Mouse (Mus musculus) c-Kit-positive CD71-negative TER-119-negative erythroid progenitor cells, embryonic 14.5 days (primary cell): ENCODE results near the gene Micu1.
"Not testable (repeated sequence)": the region's sequence is repeated elsewhere in the genome, so short reads cannot be mapped to it uniquely, and the experiment has no call there.

Experiments used
- DNase-seq: peaks from one replicate; pipeline ENCODE4 v3.0.0-alpha.2; 2013; ENCODE audit warnings: low read depth

The Micu1 gene

DNA sequence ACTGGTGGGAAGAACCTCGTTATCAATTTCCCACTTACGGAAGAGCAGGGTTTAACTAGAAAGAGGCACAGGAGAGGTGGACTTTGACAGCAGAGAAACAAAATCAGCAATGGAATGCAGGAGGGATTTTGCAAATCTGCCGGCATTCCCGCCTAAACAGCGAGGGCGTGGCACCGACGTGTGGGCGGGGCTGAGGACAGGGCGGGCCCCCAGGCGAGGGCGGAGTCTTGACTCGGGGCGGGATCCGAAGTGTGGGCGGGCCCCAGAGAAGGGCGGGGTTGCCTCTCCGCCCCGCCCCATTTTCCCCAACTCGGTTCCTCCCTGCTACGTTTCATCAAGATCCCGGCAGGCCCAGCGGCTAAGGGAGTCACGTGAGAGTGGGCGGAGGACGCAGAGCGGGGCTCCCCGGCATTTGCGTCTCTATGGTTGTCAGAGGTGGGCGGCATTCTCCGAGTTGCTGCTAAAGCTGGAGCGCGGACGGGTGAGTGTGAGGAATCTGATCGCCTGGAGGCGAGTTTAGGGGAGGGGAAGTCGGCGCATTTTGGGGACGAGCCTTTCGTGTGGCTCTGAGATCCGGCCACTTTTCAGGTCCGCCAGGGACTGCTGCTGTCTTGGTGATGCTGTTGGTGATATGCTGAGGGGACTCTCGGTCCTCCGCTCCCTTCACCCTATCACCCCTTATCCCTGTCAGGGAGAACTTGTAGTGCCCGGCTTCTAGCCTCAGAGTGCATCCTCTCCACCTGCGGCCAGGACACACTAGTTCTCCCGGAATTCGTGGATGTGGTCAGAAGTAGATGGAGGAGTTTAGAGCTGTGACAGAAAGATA lies at the start of gene Micu1:
Gene Micu1, plus strand, starts transcription at position 271 of the 826 bp plus-strand sequence.
- peak; percentile 93 for DNase-seq

DNA sequence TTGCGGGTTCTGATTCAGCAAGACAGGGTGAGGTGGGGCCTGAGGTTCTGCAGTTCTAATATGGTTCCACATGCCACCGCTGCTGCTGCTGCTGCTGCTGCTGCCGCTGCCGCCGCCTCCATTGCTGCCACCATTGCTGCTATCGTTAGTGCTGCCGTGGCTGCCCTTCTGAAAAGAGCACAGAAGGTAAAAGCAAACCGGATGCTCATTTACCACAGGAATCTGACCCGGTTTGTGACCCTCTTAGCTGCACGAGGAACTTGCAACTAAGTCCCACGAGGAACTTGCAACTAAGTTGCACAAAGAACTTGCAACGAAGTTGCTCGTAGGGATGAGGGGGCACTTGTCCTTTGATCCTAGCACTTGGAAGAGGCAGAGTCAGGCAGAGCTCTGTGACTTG lies 45.5 kb upstream of the Micu1 start:
- no peak for DNase-seq

DNA sequence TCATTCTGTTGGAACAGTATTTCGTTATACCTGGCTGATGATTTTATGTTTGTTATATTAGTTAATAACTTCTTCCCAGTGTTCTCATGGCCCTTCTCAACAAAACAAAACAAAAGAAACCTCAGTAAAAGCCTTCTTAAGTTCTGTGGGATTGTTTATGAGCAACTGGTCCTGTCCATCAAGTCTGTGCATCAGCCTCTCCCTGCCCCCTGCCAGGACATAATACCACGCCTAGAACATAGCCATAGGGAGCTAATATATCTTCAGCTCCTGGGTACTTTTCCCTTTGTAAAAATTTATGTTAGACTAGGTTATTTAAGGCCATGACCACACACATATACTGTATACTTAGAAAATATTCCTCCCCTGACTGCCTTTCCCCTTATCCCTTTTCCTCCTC lies 37.5 kb upstream of the Micu1 start:
- no peak for DNase-seq

DNA sequence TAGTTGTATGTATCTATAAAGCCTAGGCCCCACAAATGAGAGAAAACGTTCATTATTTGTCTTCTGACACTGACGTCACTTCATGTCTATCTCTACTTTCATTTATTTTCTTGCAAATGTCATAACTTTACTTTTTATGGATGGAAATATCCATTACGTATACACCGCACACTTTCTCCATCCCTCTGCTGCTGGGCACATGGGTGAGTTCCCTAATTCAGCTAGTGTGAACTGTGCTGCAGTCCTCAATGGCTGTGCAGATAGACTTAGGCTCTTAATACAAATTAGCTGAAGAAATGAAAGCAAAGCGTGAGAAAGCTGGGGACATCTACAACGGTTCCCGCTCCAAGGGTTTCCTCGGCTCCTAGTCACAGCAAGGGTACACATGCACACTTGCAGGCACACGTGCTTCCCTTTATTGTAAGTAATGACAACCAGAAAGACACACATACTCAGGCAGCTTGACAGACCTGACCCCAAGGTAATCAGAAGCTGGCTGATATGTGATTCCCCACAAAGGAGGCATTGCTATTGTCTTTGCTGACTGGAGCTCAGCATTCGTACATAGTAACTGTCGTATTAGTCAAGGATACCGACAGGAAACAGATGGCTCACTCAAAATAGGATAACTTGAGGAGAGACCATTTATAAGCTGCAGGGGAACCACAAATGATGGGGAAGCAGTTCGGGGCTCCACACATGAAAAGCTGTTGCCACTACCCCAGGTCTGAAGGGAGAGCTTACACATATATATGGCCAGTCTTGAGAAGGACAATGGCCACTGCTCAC lies 36.6 kb upstream of the Micu1 start:
- peak; percentile 29 for DNase-seq

DNA sequence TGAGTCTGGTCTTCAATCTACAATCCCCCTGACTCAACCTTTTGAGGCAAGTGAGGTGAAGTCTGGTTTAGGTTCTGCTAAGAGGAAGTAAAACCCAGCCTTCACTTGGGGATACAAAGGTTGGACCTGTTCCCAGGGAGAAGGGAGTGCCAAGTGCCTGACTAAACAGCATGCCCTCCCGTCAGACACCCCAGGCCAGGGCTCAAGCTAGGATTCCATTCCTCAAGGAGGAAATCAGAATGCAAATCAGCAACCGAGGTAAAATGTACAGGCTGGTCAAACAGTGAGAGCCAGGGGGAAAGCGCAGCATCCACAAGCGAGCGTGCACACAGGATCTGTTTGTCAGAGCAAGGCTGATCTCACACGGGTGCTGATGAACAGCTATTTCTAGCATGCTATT lies 34.9 kb upstream of the Micu1 start:
- no peak for DNase-seq

DNA sequence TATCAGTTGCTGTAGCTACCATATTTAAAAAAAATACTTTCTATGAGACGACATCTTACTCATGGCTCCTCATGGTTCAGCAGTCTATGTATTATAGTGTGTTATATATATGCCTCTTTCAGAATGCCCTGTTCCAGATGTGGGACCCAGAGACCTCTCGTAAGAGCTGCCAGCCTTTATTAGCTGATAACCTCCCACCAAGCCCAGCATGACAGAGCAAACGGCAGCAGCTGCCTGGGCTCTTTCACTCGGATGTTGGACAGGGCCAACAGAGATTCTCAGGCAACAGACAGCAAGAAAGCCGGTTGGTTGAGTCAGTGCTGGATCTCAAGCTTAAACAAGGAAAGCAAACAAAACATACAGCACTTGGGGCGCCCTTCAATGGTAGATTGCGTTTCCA lies 33.8 kb upstream of the Micu1 start:
- no peak for DNase-seq

DNA sequence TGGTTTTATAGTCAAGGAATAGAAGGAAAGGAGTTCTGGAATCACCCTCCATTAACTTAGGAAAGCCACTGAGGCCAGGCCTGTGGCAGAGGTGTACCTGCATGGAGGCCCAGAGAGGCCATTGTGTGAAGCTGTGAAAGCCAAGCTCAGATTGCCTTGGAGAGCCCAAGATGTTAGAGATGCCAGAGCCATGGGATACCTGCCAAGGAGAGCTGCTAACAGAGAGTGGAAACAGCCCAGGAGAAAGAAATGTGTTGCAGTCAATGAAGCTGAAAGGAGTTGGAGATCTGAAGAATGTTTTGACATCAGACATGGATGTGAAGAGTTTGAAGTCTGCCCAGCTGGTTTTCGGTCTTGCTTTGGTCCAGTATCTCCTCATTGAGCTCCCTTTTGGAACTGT lies 24.4 kb upstream of the Micu1 start:
- no peak for DNase-seq

DNA sequence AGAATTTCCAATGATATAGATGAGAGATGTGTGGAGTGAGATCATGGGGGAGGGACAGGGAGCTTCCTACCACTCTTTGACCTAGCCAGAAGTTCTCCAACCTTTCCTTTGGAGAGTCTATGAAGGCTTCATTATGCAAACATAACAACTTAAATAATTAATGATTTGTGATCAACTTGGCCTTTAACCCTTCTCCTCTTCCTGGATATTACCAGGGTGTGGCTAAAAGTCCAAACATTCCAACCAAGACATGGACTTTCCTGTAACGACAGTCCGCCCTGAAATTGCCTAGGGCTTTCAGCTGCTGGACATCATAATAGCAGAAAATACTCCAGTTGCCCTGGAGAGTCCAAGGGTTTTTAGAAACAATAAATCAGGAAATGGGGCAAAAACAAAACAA lies 23.1 kb upstream of the Micu1 start:
- no peak for DNase-seq

DNA sequence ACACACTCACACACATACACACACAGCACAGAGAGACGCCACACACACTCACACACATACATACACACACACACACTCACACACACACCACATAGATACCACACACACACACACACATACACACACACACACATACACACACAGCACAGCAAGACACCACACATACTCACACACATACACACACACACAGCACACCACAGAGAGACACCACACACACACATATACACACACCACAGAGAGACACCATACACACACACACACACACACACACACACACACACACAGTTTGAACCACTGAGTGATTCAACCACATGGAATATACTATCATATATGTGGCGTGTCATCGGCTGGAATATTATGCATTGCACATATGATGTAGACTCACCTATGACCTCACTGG lies 16.7 kb upstream of the Micu1 start:
- DNase-seq: not testable (repeated sequence)

DNA sequence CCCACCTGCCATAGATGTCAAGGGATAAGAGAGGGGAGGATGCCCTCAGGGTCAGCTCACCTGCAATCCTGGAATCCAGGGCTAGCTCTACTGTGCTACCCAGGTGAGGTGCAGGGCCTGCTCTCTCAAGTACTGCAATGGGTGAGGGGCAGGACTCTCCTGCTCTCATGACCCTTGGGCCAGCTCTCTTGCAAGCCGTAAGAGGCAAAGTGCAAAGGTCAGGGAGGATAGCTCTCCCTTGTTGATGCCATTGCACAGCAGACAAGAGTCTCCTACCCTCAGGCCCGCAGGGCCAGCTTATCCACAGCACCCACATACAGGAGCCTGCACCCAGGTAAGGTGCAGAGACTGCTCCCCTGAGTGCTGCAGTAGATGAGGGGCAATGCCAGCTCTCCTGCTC lies 15.2 kb upstream of the Micu1 start:
- DNase-seq: no peak

DNA sequence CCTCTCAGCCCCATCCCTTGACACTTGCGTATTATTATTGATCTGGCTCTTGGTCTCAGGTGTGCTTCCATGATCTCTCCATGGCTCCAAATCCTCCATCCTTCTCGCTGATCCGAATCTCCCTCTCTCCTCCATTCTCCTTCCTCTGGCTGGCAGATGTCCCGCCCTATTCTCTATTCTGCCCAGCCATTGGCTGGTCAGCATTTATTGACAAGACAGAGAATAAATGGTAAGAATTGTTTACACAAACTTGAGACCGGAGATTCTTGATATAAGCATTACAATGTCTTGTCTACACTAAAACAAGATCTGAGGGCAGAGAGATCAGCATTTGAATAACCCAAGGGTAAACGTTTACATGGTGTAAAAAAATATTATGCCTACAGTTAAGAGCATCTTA lies 12.4 kb upstream of the Micu1 start:
- DNase-seq: no peak

DNA sequence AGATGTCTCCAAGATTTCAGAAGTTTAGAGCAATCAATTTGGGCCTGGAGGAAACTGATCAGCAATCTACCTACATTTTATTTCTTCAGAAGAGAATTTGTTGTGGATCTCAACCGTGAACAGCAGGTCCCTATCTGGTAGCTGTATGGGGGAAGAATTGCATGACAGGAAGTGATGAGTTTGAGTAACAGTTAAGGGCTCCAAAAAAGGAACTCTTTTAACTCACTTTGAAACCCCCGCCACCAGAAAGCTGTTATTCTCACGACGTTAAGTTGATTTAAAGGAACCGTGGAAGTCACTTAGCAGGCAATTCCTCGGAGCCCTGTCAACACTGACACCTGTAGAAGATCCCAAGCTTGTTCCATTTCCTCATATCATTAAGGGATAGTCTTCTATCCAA lies 9.8 kb upstream of the Micu1 start:
- DNase-seq: no peak

DNA sequence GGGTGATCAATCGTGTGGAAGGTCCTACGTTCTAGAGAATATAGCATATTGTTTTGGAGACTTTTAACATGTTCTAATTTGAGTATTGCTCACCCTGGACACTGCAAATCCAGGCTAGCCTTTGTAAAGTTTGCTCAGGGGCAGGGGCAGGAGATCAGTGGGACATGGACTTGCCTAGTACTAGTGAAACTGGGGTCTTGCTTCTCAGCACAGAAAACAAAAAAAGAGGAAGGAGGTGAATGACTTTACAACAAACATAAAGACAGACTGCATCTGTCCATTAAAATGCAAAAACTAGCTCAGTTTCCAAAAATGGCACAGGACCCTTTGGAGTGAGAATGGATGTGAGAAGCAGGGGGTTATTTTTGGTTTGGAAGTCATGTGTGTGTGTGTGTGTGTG lies 8.2 kb upstream of the Micu1 start:
- DNase-seq: no peak

DNA sequence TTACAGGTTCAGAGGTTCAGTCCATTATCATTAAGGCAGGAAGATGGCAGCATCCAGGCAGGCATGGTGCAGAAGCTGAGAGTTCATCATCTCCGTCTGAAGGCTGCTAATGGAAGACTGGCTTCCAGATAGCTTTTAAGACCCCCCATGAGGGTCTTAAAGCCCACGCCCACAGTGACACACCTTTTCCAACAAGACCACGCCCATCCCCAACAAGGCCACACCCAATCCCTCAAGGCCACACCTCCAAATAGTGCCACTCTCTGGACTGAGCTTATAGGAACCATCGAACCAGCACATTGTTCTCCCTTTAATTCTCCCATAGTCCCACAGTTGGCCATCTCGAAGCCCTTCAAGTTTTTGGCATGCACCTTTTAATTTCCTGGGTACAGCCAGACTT lies 2.8 kb upstream of the Micu1 start:
- no peak for DNase-seq

DNA sequence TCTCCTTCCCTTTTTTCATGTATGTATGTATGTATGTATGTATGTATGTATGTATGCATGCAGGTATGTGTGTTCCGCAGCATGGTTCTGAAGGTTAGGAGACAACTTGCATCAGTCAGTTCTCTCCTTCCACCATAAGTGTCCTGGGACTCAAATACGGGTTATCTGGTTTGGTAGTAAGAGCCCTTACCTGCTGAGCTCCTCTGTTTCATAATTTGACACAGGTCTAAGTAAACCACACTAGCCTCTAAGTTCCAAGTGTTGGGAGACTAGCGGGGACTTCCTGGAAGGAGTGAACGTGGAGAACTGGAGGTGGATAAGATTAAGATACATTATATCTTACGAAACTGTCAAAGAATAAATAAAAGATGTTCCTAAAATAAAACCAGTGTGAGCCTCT lies 472 bp upstream of the Micu1 start:
- DNase-seq: no peak

DNA sequence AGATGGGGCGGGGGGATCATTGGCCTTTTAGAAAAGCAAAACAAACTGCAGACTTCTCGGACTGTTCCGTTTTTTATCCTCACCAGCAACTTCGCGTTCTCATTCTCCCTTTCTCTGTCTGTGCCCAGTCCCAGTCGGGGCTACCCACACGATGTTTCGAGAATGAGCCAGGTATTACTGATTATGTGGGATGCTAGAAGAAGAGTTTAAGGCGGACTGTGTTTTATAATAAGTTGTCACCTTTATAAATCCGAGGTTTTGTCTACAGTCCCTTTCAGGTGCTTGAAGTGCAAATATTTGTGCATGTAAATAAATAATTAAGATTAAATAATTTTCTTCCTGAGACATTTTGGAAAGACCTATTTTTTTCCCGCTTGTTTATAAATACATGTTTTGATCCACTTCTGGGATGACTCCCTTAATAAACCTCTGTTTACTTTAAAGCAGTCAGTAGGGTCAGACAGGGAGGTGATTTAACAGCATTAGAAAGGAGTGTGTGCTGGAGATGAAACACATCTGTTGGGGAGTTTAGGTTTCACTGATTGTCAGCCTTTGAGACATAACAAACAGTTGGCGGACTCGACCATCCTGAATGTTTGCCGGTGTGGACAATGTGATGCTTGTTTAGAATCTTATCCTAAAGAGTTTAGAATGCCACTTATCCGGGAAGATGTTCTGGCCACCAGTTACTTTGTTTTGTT lies 933 bp downstream of the Micu1 start:
- DNase-seq: no peak

DNA sequence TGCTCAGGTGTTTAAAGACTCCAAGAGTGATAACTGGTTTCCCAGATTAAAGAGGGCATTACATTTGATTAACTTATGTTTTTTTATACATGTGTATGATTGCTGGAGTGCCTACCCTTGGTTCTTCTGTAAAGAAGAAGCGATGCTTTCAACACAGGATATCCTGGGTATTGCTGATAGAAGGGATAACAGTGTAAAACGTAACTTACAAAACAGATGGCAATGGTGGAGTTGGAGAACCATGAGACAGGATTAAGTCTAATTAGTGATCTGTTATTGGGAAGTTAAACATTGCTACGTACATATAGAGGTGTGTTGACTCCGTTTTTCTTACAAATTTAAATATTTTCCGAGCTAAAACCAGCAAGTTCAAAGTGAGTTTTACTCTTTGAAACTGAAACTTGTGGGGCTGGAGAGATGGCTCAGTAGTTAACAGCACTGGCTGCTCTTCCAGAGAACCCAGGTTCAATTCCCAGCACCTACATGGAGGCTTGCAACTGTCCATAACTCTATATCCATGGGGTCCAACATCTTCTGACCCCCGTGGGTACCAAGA lies 4.8 kb downstream of the Micu1 start:
- no peak for DNase-seq

DNA sequence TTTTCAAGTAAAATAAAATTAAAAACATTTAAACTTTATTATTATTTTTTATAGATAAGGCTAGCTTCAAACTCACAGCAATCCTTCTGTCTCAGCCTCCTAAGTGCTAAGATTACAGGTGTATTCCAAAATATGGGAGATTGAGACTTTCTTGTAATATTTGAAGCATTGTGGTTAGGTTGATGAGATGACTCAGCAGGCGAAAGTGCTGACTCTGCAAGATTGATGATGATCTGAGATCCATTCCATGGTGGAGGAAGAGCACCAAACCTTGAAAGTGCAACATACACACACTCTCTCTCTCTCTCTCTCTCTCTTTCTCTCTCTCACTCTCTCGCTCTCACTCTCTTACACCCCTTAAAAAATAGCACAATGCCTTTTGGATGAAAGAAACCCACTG lies 5.3 kb downstream of the Micu1 start:
- no peak for DNase-seq

DNA sequence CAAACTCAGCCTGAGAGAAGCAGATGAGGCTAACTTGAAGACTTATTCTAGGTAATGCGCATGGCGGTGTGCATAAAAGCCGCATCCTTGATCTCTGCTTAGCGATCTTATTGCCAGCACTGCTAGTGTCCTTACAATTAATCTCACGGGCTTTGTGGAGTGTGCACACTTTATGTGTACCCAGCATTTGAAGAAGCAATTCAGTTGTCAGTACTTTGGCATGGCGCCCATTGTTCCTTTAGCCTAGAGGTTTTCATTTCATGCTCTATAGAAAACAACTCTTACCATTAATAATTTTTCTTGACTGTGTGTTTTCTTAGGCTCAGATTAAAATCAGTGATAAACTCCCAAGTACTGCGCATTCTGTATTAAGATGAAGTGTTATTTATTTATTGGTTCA lies 7.0 kb downstream of the Micu1 start:
- DNase-seq: no peak

DNA sequence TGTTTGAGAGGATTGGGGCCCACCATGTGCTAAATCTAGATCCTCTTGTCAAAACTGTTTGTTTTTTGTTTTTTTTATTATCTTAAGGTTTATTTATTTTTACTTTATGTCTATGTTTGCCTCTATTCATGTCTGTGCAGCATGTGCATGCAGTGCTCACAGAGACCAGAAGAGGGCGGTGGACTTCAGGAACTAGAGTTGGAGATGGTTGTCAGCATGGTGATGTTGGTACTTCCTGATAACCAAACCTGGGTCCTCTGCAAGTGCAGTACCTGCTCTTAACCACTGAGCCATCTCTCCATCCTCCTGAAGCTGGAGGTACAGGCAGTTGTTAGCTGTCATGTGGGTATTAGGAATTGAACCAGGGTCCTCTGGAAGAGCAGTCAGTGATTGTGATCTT lies 8.0 kb downstream of the Micu1 start:
- no peak for DNase-seq

DNA sequence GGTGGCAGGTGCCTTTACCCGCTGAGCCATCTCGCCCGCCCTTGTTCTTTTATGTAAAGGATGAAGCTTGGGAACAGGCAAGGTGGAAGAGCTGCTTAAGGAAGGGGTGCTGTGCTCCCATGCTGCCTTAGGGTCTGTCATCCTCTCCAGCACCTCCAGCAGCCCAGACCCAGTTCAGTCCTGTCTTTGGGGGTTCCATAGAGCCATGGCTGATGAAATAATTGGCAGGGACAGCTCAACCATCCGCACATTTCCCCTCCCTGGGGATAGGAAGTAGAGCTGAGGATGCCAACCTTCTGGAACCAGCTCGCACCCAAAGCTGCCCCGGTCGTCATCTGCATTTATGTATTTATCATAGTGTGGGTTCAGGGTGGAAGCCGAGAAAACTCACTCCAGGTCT lies 9.8 kb downstream of the Micu1 start:
- DNase-seq: no peak

DNA sequence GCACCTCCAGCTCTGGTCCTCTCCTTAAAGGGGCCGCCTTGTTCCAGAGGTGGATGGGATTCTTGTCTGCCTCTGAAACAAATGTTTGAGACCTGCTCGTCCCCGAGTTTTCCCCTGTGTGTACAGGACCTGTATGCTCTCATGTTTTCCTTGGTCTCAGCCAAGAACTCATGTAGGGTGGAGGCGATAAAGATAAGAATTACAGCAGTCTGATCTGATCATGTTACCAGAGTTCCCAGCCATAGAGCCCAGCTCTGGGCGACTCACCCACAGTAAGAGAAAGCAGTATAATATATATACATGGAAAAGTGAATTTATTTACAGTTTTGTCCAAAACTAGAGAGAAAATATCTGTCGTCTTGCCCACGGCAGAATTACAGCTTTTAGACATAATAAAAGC lies 17.7 kb downstream of the Micu1 start:
- no peak for DNase-seq

DNA sequence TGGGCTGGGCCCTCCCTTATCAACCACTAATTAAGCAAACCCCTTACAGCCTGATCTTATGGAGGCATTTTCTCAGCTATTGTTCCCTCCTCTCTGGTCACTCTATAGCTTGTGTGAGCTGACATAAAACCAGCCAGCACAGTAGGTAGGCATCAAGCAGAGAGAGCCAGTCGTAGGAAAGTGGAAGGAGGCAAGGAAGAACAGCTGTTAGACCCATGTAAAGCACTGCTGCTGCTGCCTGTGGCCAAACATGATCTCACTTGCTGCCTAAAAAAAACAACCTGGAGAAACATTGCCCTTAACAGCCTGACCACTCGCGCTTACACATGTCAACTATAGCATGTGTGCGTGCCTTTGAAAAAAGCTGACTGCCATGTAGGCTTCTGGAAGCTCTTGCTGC lies 19.3 kb downstream of the Micu1 start:
- no peak for DNase-seq
